Mouse (Mus musculus): Measurements from ENCODE around the gene Apip.

Apip gene

DNA sequence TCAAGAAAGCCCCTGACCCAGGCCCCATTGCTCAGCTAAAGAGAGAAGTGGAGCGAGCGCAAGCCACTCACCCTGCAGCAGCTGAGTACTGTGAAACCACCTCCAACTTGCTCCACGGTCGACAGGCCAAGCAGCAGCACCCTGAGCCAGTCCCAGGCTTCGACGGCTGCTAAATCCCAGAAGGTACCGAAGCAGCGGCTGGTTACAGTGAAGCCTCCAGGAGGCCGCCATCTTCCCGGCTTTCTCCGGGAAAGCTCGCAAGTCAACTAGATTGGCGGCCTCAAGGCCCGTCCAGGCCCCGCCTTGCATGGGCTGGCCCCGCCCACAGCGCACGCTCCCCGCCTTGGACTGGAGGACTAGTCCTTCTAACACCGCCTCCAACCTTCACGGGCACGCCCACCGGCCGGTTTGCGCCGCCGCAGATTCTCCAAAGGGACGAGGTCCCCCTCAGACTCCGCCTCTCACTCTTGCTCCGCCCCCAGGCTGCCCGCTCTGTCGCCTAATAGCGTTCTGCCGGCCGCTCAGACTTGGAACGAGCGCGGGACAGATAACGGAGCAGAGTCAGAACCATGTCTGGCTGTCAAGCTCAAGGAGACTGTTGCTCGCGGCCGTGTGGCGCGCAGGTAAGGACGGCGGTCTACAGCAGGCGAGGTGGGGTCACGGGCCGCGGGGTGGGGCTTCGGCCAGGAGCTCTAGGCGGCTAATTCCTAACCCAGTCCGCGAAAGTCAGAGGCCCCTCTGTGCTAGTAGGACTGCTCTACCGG is at the start of gene Apip, which contains the start of gene Pdhx:
Apip (plus strand) TSS at position 457 of the 764 bp plus-strand sequence.
Pdhx (minus strand) TSS at position 295 of the 764 bp plus-strand sequence.
- DNase-seq (ENCODE audit: extremely low read depth, insufficient read length, low spot score): peak; percentile 100

DNA sequence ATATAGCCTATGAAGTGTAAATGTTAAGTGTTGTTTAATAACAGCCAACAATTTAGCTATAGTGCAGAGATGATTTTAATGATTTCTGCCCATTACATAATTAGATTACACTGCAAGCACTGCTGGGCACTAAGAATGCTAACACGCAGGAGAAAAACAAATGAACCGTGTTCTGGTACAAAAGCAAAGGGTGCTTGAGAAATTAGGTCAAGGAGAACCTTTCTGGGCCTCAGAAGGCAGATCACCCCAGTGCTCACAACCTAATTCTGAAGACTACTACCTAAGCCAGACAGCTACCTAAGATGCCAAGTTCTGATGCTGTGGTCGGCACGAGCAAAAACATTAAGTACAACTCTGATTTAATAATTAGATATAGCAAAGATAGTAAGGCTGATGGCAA is 35.6 kb upstream of the Apip start:
- DNase-seq (ENCODE audit: extremely low read depth, insufficient read length, low spot score): no peak

GRCm38 (mm10) chr2:103040896-103041295 is 32.6 kb upstream of the Apip start:
- no peak for DNase-seq (ENCODE audit: extremely low read depth, insufficient read length, low spot score)

- no peak for DNase-seq (ENCODE audit: extremely low read depth, insufficient read length, low spot score)
These were observed 28.2 kb upstream of the Apip start for GRCm38 (mm10) chr2:103045286-103045685.

GRCm38 (mm10) chr2:103051937-103052893 is 21.3 kb upstream of the Apip start:
- DNase-seq (ENCODE audit: extremely low read depth, insufficient read length, low spot score): no peak

- no peak for DNase-seq (ENCODE audit: extremely low read depth, insufficient read length, low spot score)
These were observed 17.7 kb upstream of the Apip start for GRCm38 (mm10) chr2:103055820-103056219.

GRCm38 (mm10) chr2:103058266-103058665 is 15.2 kb upstream of the Apip start:
- DNase-seq (ENCODE audit: extremely low read depth, insufficient read length, low spot score): no peak

DNA sequence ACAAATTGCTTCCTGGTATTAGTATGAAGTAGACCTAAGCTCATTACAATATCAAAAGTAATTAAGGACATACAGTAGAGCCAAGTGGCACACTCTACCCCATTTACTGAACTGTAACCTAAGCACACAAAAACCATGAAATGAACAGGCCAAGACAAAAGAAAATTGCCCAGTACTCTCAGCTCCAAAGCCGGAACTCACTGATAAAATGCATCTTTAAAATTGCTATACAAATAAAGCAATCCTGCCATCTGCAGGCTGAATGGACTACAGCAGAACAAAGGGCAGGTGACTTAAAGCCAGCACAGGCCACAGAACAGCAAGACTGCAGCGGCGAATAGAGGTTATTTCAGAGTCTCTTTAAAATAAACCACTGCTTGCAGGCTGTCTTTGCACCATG is 10.6 kb upstream of the Apip start:
- DNase-seq (ENCODE audit: extremely low read depth, insufficient read length, low spot score): no peak

GRCm38 (mm10) chr2:103066683-103067551 is 6.6 kb upstream of the Apip start:
- DNase-seq (ENCODE audit: extremely low read depth, insufficient read length, low spot score): no peak

GRCm38 (mm10) chr2:103067552-103068207 is 5.8 kb upstream of the Apip start:
- no peak for DNase-seq (ENCODE audit: extremely low read depth, insufficient read length, low spot score)

DNA sequence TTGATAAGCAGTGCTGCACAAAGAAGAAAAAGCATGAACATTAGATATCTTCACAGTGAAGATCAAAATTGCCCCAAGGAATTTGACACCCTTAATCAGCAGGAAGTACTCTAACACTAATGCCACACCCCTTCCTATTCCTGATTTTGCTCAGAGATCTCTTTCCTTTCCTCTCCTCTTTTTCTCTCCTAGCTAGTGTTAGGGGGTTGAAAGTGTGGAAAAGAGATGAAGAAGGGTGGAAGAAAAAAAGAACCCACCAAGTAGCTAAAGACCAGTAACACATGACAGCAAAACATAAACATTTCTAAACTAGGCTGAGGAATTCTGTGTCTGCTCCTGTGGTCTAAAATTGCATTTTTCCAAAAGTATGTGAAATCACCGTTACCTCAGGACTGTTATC is 4.9 kb upstream of the Apip start:
- DNase-seq (ENCODE audit: extremely low read depth, insufficient read length, low spot score): no peak

GRCm38 (mm10) chr2:103069752-103070405 is 3.6 kb upstream of the Apip start:
- no peak for DNase-seq (ENCODE audit: extremely low read depth, insufficient read length, low spot score)

DNA sequence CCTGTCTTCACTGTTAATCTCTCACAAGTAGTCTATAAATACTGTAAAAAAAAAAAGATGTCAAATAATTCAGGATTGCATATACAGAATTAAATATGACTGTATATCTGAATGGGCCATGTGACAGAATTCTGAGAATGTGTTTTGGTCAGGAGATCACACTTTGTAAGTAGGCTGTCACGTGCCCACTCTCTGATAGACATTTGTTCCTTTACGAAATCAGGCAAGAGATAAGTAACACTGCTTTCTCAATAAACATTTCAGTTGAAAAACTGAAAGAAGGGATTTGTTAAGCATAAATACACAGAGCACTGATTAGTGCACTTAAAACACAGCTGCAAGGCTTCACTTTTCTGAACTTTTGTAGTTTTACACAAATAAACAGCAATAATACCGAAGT is 2.9 kb upstream of the Apip start:
- DNase-seq (ENCODE audit: extremely low read depth, insufficient read length, low spot score): no peak

GRCm38 (mm10) chr2:103081117-103081516 is 7.6 kb downstream of the Apip start:
- no peak for DNase-seq (ENCODE audit: extremely low read depth, insufficient read length, low spot score)

DNA sequence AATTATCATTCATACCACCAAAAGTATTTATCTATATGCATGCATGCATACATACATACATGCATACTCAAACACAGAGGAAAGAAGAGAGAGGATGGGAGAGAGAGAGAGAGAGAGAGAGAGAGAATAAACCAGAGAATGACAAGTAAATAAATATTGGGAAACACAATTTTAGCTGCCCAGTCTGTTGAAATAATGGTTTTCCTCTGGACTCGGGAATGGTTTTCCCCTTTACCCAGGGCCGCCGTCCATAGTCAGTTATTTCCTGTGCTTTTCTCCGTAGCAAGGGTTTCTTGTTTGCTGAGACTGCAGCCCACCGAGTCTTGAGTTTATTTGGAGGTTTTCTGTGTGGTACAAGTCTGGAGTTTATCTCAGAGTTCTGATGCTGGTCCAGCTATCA is 8.2 kb downstream of the Apip start:
- no peak for DNase-seq (ENCODE audit: extremely low read depth, insufficient read length, low spot score)

GRCm38 (mm10) chr2:103082853-103083252 is 9.4 kb downstream of the Apip start:
- no peak for DNase-seq (ENCODE audit: extremely low read depth, insufficient read length, low spot score)

- DNase-seq (ENCODE audit: extremely low read depth, insufficient read length, low spot score): peak; percentile 12
These were observed 11.0 kb downstream of the Apip start for GRCm38 (mm10) chr2:103084451-103084850.

DNA sequence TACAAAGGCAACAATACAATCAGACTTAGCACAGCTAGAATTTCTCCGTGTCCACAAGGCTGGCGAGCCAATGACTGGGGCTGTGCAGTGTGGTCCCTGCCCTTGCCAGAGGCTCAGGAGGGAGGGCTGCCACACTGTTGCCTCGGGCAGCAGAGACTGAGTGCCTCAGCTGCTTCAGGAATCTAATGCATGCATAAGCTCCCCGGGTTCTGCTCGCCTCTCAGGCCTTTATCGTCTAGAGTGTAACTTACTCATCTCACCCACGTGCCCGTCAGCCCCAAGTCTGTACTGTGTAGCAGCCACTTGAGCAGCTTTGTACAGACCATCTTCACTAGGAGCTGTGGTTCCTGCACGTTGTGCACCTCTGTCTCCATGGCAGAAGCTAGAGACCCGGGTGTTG is 12.2 kb downstream of the Apip start:
- no peak for DNase-seq (ENCODE audit: extremely low read depth, insufficient read length, low spot score)

- no peak for DNase-seq (ENCODE audit: extremely low read depth, insufficient read length, low spot score)
These were observed 13.0 kb downstream of the Apip start for GRCm38 (mm10) chr2:103086432-103086831.

DNA sequence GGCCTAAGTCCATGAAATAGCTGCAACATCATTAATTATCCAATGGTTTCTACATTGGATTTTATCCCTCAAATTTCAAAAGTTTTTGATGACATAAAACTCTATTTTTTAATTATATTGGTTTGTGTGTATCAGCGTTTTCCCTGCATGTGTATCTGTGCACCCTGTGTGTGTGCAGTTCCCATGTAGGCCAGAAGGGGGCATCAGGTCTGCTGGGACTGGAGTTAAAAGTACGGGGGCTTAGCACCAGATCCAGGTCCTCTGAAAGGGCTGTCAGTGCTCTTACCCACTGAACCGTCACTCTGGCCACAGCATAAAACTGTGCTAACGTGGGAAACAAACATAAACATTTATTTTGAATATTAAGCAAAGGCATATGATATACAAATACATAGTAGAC is 14.6 kb downstream of the Apip start:
- no peak for DNase-seq (ENCODE audit: extremely low read depth, insufficient read length, low spot score)

All from 3134 (cell line).